Mouse (Mus musculus): Measurements from ENCODE around the gene Gm9945. TPM values are rescaled to one million over a fixed set of nuclear protein-coding genes. Genes with fewer than 3 reads are reported as not detected.

Gm9945 gene
- total RNA-seq (2021) = not detected

GRCm38 (mm10) chr11:53479783-53480301 lies at the start of gene Gm9945, which contains the start of gene Sowaha:
TSS of gene Gm9945 (plus strand) at chr11:53480166.
TSS of gene Sowaha (minus strand) at chr11:53480274.
- intact Hi-C loops (cut with DNase I) = no loop called here
- DNase-seq = no peak

- intact Hi-C loops (cut with DNase I) = loop anchor here (5.0 kb wide), 1 partner anchor 128 kb away; the partner anchor contains the start of gene Hspa4
- DNase-seq = no peak
These were observed 49.7 kb upstream of the Gm9945 start for GRCm38 (mm10) chr11:53430300-53430669.

GRCm38 (mm10) chr11:53430670-53431346 lies 49.2 kb upstream of the Gm9945 start, which contains the start of the genes Uqcrq and Gdf9:
TSS of gene Uqcrq (minus strand) at chr11:53430831.
TSS of gene Gdf9 (plus strand) at chr11:53431023.
- DNase-seq = peak; percentile 96 to 97
- intact Hi-C loops (cut with DNase I) = loop anchor here (5.0 kb wide), 1 partner anchor 129 kb away; the partner anchor contains the start of gene Hspa4

- no peak for DNase-seq
- intact Hi-C loops (cut with DNase I) = loop anchor here (2.0 to 5.0 kb wide), 2 partner anchors 35 to 129 kb away; partner anchors contain the start of gene Hspa4
These were observed 48.5 kb upstream of the Gm9945 start for GRCm38 (mm10) chr11:53431347-53432056.

GRCm38 (mm10) chr11:53433057-53433456 lies 46.9 kb upstream of the Gm9945 start:
- intact Hi-C loops (cut with DNase I) = loop anchor here (2.0 to 5.0 kb wide), 2 partner anchors 34 to 131 kb away; partner anchors contain the start of gene Hspa4
- no peak for DNase-seq

GRCm38 (mm10) chr11:53435504-53435903 lies 44.5 kb upstream of the Gm9945 start:
- DNase-seq = no peak
- intact Hi-C loops (cut with DNase I) = no loop called here

- intact Hi-C loops (cut with DNase I) = no loop called here
- DNase-seq = no peak
These were observed 43.6 kb upstream of the Gm9945 start for GRCm38 (mm10) chr11:53436338-53436737.

GRCm38 (mm10) chr11:53441921-53442320 lies 38.0 kb upstream of the Gm9945 start:
- intact Hi-C loops (cut with DNase I) = no loop called here
- DNase-seq = no peak

GRCm38 (mm10) chr11:53443861-53444260 lies 36.1 kb upstream of the Gm9945 start:
- DNase-seq = peak in 1 of 2 experiments; percentile 32
- intact Hi-C loops (cut with DNase I) = no loop called here

GRCm38 (mm10) chr11:53445562-53445961 lies 34.4 kb upstream of the Gm9945 start:
- intact Hi-C loops (cut with DNase I) = no loop called here
- DNase-seq = no peak

- intact Hi-C loops (cut with DNase I) = no loop called here
- DNase-seq = no peak
These were observed 33.8 kb upstream of the Gm9945 start for GRCm38 (mm10) chr11:53446183-53446582.

GRCm38 (mm10) chr11:53447996-53448395 lies 32.0 kb upstream of the Gm9945 start:
- DNase-seq = no peak
- intact Hi-C loops (cut with DNase I) = no loop called here

GRCm38 (mm10) chr11:53448529-53448928 lies 31.4 kb upstream of the Gm9945 start:
- intact Hi-C loops (cut with DNase I) = no loop called here
- DNase-seq = peak; percentile 68 to 72

GRCm38 (mm10) chr11:53450070-53450705 lies 29.8 kb upstream of the Gm9945 start:
- intact Hi-C loops (cut with DNase I) = no loop called here
- DNase-seq = no peak

GRCm38 (mm10) chr11:53451361-53451760 lies 28.6 kb upstream of the Gm9945 start:
- DNase-seq = no peak
- intact Hi-C loops (cut with DNase I) = no loop called here

GRCm38 (mm10) chr11:53452396-53452795 lies 27.6 kb upstream of the Gm9945 start:
- DNase-seq = no peak

GRCm38 (mm10) chr11:53453031-53453430 lies 26.9 kb upstream of the Gm9945 start:
- no peak for DNase-seq
- intact Hi-C loops (cut with DNase I) = no loop called here

More at GRCm38 (mm10) chr11:53452396-53452795, 27.6 kb upstream of the Gm9945 start:
- intact Hi-C loops (cut with DNase I) = no loop called here

- intact Hi-C loops (cut with DNase I) = no loop called here
These were observed 23.2 kb upstream of the Gm9945 start, which contains the start of the genes Gm10447 and Shroom1 for GRCm38 (mm10) chr11:53456474-53457371. TSS of gene Gm10447 (minus strand) at chr11:53457110. TSS of gene Shroom1 (plus strand) at chr11:53457205.

GRCm38 (mm10) chr11:53457372-53457954 lies 22.5 kb upstream of the Gm9945 start:
- no peak for DNase-seq
- intact Hi-C loops (cut with DNase I) = no loop called here

More at GRCm38 (mm10) chr11:53456474-53457371, 23.2 kb upstream of the Gm9945 start, which contains the start of the genes Gm10447 and Shroom1:
- DNase-seq = peak; percentile 66
